Mouse (Mus musculus) frontal cortex, postnatal 25 days (tissue): Measurements from ENCODE around the gene Tead3.

Source experiments
- DNase-seq, 2 experiments: peaks; one replicate each; pipeline ENCODE4 v3.0.0; 2022; ENCODE audit warnings: low spot score in 2 of 2

The Tead3 gene

GRCm38 (mm10) chr17:28350466-28351352, at the start of gene Tead3:
Gene Tead3 (minus strand): TSS chr17:28350817.
- DNase-seq = no peak

- no peak for DNase-seq
These were observed 44.4 kb upstream of the Tead3 start for GRCm38 (mm10) chr17:28394994-28395393.

GRCm38 (mm10) chr17:28394051-28394765, 43.6 kb upstream of the Tead3 start:
- DNase-seq = no peak

- no peak for DNase-seq
These were observed 41.2 kb upstream of the Tead3 start for GRCm38 (mm10) chr17:28391568-28392432.

DNA sequence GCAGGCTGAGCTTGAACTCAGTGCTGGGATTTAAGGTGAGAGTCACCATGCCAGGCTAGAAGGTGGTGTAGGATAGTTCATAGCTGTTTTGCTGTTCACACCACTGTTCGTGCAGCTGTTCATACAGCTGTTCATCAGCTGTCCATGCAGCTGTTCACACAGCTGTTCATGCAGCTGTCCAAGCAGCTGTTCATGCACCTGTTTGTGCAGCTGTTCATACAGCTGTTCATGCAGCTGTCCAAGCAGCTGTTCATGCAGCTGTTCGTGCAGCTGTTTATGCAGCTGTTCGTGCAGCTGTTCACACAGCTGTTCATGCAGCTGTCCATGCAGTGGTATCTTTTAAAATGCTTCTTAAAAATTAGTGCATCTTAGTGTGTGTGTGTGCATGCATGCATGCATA, 37.9 kb upstream of the Tead3 start:
- DNase-seq = no peak

- peak; percentile 76 for DNase-seq
These were observed 35.7 kb upstream of the Tead3 start for GRCm38 (mm10) chr17:28386150-28386905.

- no peak for DNase-seq
These were observed 33.7 kb upstream of the Tead3 start for GRCm38 (mm10) chr17:28384298-28384697.

- DNase-seq = no peak
These were observed 29.6 kb upstream of the Tead3 start for GRCm38 (mm10) chr17:28380255-28380654.

GRCm38 (mm10) chr17:28375592-28376061, 25.0 kb upstream of the Tead3 start:
- no peak for DNase-seq

- DNase-seq = no peak
These were observed 23.9 kb upstream of the Tead3 start for GRCm38 (mm10) chr17:28374494-28374893.

DNA sequence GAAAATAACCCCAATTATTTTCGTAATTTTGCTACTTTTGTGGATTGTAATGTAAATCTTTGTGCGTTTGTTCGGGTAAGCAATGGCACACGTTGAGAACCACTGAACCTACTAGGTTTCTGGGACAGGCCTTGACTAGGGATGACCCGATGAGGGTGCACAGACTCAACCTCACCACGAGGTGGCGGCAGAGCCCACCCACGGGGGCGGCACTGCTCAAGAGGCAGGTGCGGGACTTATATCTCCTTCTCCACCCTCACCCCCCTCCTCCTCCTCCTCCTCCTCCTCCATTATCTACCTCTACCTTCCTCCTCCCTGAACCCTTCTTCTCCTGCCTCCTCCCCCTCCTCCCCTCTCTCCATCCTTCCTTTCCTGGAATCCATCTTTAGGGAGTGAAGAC, 23.2 kb upstream of the Tead3 start:
- no peak for DNase-seq

GRCm38 (mm10) chr17:28371941-28372340, 21.3 kb upstream of the Tead3 start:
- DNase-seq = no peak

GRCm38 (mm10) chr17:28371286-28371685, 20.7 kb upstream of the Tead3 start:
- no peak for DNase-seq

GRCm38 (mm10) chr17:28369056-28369455, 18.4 kb upstream of the Tead3 start:
- DNase-seq = no peak

- peak; percentile 49 to 54 for DNase-seq
These were observed 17.8 kb upstream of the Tead3 start for GRCm38 (mm10) chr17:28368449-28368848.

DNA sequence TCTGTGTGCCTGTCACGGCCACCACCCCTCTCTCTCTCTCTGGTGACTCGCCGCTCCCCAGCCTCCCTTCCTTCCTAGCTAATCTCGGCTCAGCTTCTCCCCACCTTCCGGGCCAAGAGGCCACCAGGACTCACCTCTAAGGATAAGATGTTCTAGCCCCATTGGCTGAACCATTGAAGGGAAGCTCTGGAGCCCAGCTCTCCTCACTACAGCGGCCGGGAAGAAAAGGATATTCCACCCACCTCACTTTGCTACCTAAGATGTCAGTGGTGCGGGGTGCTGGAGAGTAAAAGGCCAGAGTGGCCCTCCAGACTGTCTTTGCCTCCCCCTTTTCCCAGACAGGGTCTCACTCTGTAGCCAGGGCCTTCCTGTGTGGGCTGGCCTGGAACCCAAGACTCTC, 14.5 kb upstream of the Tead3 start, which contains the start of gene Tulp1:
Gene Tulp1 (minus strand): TSS at position 101 of the 400 bp plus-strand sequence.
- DNase-seq = no peak

DNA sequence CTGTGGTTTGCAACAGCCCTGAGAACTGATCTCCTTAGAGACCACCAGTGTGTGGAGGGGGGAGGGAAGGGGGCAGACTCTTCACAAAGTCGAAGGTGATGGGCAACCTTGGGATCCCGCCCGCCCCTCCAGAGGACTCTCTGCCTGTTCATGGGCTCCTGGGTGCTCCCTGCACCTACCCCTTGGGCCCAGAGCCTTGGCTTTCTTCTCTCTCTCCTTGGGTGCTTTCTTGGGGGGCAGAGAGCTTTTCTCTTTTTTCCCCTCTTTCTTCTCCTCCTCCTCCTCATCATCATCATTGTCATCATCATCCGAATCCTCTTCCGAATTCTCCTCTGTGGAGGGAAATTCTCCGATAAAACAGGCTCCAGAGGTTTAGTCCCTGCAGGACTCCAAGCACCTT, 12.9 kb upstream of the Tead3 start:
- no peak for DNase-seq

DNA sequence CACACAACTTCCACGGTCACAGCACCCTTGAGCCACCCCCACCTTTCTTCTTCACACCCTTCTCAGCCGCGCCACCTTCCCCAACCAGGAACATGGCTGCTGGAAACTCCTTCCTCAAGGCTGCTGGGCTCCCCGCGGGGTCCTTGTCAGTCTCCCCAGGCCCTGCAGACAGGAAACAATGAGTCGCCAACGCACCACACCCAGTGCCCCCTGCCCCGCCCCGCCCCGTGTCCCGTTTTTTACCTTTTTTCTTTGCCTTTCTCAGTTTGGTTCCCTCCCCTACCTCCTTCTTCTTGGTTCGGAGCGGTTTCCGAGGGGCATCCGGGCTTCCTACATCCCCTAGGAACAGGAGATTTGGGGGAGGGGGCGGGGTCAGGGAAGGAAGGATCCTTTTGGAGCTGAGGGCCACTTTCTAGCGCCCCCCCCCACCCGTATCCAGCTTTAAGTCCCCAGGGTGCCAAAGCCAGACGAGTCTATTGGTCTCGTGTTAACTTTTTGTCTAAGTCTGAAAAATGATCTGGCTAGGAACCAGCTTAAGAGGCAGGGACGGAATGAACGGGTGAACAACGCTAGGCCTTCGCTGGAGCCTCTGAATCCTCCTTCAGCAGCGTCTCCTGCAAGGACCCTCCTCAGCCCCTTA, 12.2 kb upstream of the Tead3 start:
- no peak for DNase-seq

GRCm38 (mm10) chr17:28361921-28362652, 11.5 kb upstream of the Tead3 start:
- no peak for DNase-seq
